Mouse (Mus musculus) CH12.LX (cell line): ENCODE data around the gene Mpl.

Experiments
- CTCF ChIP-seq, 2 experiments: IDR thresholded peaks in 1 of 2; conservative IDR thresholded peaks in 1 of 2; 2 replicates each; pipeline ENCODE4 v1.5.1; 2011 to 2012; ENCODE audit warnings: low read depth in 2 of 2, low read length in 2 of 2, improper control_type of control experiment in 1 of 2, inconsistent platforms in 1 of 2, mild to moderate bottlenecking in 1 of 2, moderate library complexity in 1 of 2
- ELF1 ChIP-seq: IDR thresholded peaks from 2 replicates; pipeline ENCODE4 v1.6.1; 2014; ENCODE audit warnings: low read depth, mild to moderate bottlenecking, inconsistent platforms, low read length, improper control_type of control experiment
- GABPA ChIP-seq: IDR thresholded peaks from 2 replicates; pipeline ENCODE4 v1.6.1; 2012; ENCODE audit warnings: low read depth, low read length, improper control_type of control experiment, inconsistent platforms; ENCODE audit not compliant: insufficient replicate concordance
- MAX ChIP-seq: IDR thresholded peaks from 2 replicates; pipeline ENCODE4 v1.6.1; 2011; ENCODE audit warnings: low read length, improper control_type of control experiment
- MYC ChIP-seq: IDR thresholded peaks from 2 replicates; pipeline ENCODE4 v1.6.1; 2011; ENCODE audit warnings: low read depth, mild to moderate bottlenecking, improper control_type of control experiment, low read length
- POLR2A ChIP-seq: IDR thresholded peaks from 2 replicates; pipeline ENCODE4 v1.6.1; 2011; ENCODE audit warnings: low read depth, mild to moderate bottlenecking, improper control_type of control experiment, low read length
- POLR2AphosphoS2 ChIP-seq: IDR thresholded peaks from 2 replicates; pipeline ENCODE4 v1.6.1; 2011; ENCODE audit warnings: low read depth, low read length, improper control_type of control experiment
- UBTF ChIP-seq: IDR thresholded peaks from 2 replicates; pipeline ENCODE4 v1.6.1; 2012; ENCODE audit warnings: low read depth, mild to moderate bottlenecking, inconsistent platforms, low read length, improper control_type of control experiment, moderate library complexity
- ZNF384 ChIP-seq: IDR thresholded peaks from 2 replicates; pipeline ENCODE4 v1.6.1; 2012; ENCODE audit warnings: low read depth, low read length, improper control_type of control experiment, inconsistent platforms

- TF ChIP-seq GABPA, result no peak
- TF ChIP-seq POLR2A, result no peak
- TF ChIP-seq POLR2AphosphoS2, result no peak
- TF ChIP-seq ELF1, result no peak
- no peak for TF ChIP-seq ZNF384
- TF ChIP-seq MAX, result no peak
- no peak for TF ChIP-seq UBTF
- no peak for TF ChIP-seq CTCF (conservative IDR thresholded peaks at IDR 0.05 in 1 of 2, IDR thresholded peaks at IDR 0.05 in 1 of 2; ENCODE audit: low read depth in 2 of 2, low read length in 2 of 2)
- no peak for TF ChIP-seq MYC
These were observed 48.2 kb upstream of the Mpl start for GRCm38 (mm10) chr4:118505551-118505950.
